Mouse (Mus musculus) heart, embryonic 11.5 days (tissue): ENCODE measurements around the gene Ace. TPM values are rescaled to one million over a fixed set of nuclear protein-coding genes. Genes with fewer than 3 reads are reported as not detected.
A peak's percentile ranks its signal among the peaks of the same experiment; 100 is the strongest.

ENCODE experiments used
- ATAC-seq: fragments of 200-750 bp; cut with Nextera tagmentation; replicated peaks from 2 replicates; pipeline ENCODE4 v1.8.0; 2017; ENCODE audit warnings: moderate library complexity; ENCODE audit not compliant: insufficient number of reproducible peaks, low FRiP score, low TSS enrichment
- H3K27ac ChIP-seq: fragments of 300-500 bp; sonication (generic); 2 replicates; pipeline ENCODE4 v1.5.1; 2014; ENCODE audit warnings: mild to moderate bottlenecking, low read depth, low read length
- H3K27me3 ChIP-seq: fragments of 300-500 bp; sonication (generic); 2 replicates; pipeline ENCODE4 v1.6.1; 2014; ENCODE audit warnings: mild to moderate bottlenecking, low read length, mixed read lengths; ENCODE audit not compliant: control insufficient read depth, insufficient read depth
- H3K36me3 ChIP-seq: fragments of 300-500 bp; sonication (generic); 2 replicates; pipeline ENCODE4 v1.6.1; 2014; ENCODE audit warnings: mild to moderate bottlenecking, low read length, moderate library complexity, mixed read lengths; ENCODE audit not compliant: control insufficient read depth, insufficient read depth
- H3K4me1 ChIP-seq: fragments of 300-500 bp; sonication (generic); 2 replicates; pipeline ENCODE4 v1.6.1; 2014; ENCODE audit warnings: low read length; ENCODE audit not compliant: control insufficient read depth, insufficient read depth
- H3K4me2 ChIP-seq: fragments of 300-500 bp; sonication (generic); 2 replicates; pipeline ENCODE4 v1.6.1; 2014; ENCODE audit warnings: mild to moderate bottlenecking, moderate library complexity
- H3K4me3 ChIP-seq: fragments of 300-500 bp; sonication (generic); 2 replicates; pipeline ENCODE4 v1.5.1; 2014; ENCODE audit warnings: low read depth, low read length
- H3K9ac ChIP-seq: fragments of 300-500 bp; sonication (generic); 2 replicates; pipeline ENCODE4 v1.6.1; 2014; ENCODE audit warnings: mild to moderate bottlenecking, low read depth, low read length, moderate library complexity
- H3K9me3 ChIP-seq: fragments of 300-500 bp; sonication (generic); replicated peaks from 2 replicates; pipeline ENCODE4 v1.6.1; 2016; ENCODE audit warnings: low read length; ENCODE audit not compliant: control insufficient read depth
- WGBS: fragments of 180-500 bp; shearing (Covaris S2); extraction: QIAGEN DNeasy Blood & Tissue Kit; methylation state at CpG from one replicate; pipeline ENCODE4 v1.1.7; 2014; ENCODE audit not compliant: insufficient replicate concordance; 5-methylcytosine and 5-hydroxymethylcytosine counted together
- polyA plus RNA-seq: library from polyadenylated mRNA; unstranded; fragments of >200 nt; fragmentation: Nextera tagmentation; extraction: Ambion mirVana; gene quantifications from 2 replicates; pipeline ENCODE4 v1.2.1, GENCODE M21; 2014

Ace gene
- polyA plus RNA-seq, 1 experiment from 2014 or later, result 0.52 TPM

GRCm38 (mm10) chr11:105943133-105944102 lies 24.3 kb upstream of the Ace start:
- Histone ChIP-seq H3K4me2 (peak overlapping the region; percentile 93), H3K27ac (no peak overlapping the region), H3K4me3 (peak overlapping the region; percentile 74), H3K4me1 (peaks cover 11% of the 10 kb centered on the region), H3K36me3 (no peaks in the 10 kb centered on the region), H3K9me3 (no peaks in the 10 kb centered on the region), H3K27me3 (peaks cover 42% of the 10 kb centered on the region), H3K9ac (peak overlapping the region; percentile 56)
- WGBS, result 9% methylated on average over 31 of the region's 47 CpGs
- ATAC-seq, result no peak

- peak overlapping the region; percentile 93 for H3K4me2 ChIP-seq
- H3K27ac ChIP-seq, result no peak overlapping the region
- peak; percentile 63 for ATAC-seq
- no peaks in the 10 kb centered on the region for H3K9me3 ChIP-seq
- peaks cover 11% of the 10 kb centered on the region for H3K4me1 ChIP-seq
- H3K4me3 ChIP-seq, result peak overlapping the region; percentile 74
- peaks cover 41% of the 10 kb centered on the region for H3K27me3 ChIP-seq
- H3K9ac ChIP-seq, result peak overlapping the region; percentile 56
- 2% methylated on average over 42 of the region's 59 CpGs for WGBS
- H3K36me3 ChIP-seq, result no peaks in the 10 kb centered on the region
Measured at GRCm38 (mm10) chr11:105944126-105944621, 23.6 kb upstream of the Ace start.

GRCm38 (mm10) chr11:105944770-105945672 lies 22.7 kb upstream of the Ace start:
- H3K27ac ChIP-seq, result peak overlapping the region; percentile 41; the same call in 1 of the 2 replicates
- no peaks in the 10 kb centered on the region for H3K36me3 ChIP-seq
- H3K9me3 ChIP-seq, result no peaks in the 10 kb centered on the region
- peak overlapping the region; percentile 93 for H3K4me2 ChIP-seq
- peak overlapping the region; percentile 74 for H3K4me3 ChIP-seq
- WGBS, result 68% methylated on average over 16 of the region's 16 CpGs
- H3K4me1 ChIP-seq, result peaks cover 11% of the 10 kb centered on the region
- H3K27me3 ChIP-seq, result peaks cover 33% of the 10 kb centered on the region
- H3K9ac ChIP-seq, result no peak overlapping the region
- ATAC-seq, result 0 out of 2 replicates have a peak, but pooled peaks have one; percentile 7

GRCm38 (mm10) chr11:105946694-105947154 lies 21.0 kb upstream of the Ace start:
- no peak overlapping the region for H3K4me2 ChIP-seq
- peaks cover 22% of the 10 kb centered on the region for H3K27me3 ChIP-seq
- WGBS, result 34% methylated on average over 11 of the region's 11 CpGs
- H3K36me3 ChIP-seq, result no peaks in the 10 kb centered on the region
- ATAC-seq, result no peak
- peaks cover 11% of the 10 kb centered on the region for H3K4me1 ChIP-seq
- no peak overlapping the region for H3K4me3 ChIP-seq
- H3K27ac ChIP-seq, result no peak overlapping the region
- H3K9me3 ChIP-seq, result no peaks in the 10 kb centered on the region
- no peak overlapping the region for H3K9ac ChIP-seq

- no peak overlapping the region for H3K27ac ChIP-seq
- peaks cover 8% of the 10 kb centered on the region for H3K4me1 ChIP-seq
- WGBS, result 58% methylated on average over 2 of the region's 2 CpGs
- H3K4me3 ChIP-seq, result no peak overlapping the region
- H3K9ac ChIP-seq, result no peak overlapping the region
- ATAC-seq, result no peak
- H3K36me3 ChIP-seq, result no peaks in the 10 kb centered on the region
- peaks cover 16% of the 10 kb centered on the region for H3K27me3 ChIP-seq
- no peak overlapping the region for H3K4me2 ChIP-seq
- H3K9me3 ChIP-seq, result no peaks in the 10 kb centered on the region
Measured at GRCm38 (mm10) chr11:105948255-105948654, 19.5 kb upstream of the Ace start.

- H3K4me1 ChIP-seq, result no peaks in the 10 kb centered on the region
- 42% methylated on average over 4 of the region's 4 CpGs for WGBS
- ATAC-seq, result no peak
- no peak overlapping the region for H3K9ac ChIP-seq
- no peak overlapping the region for H3K27ac ChIP-seq
- H3K4me2 ChIP-seq, result no peak overlapping the region
- no peak overlapping the region for H3K4me3 ChIP-seq
- no peaks in the 10 kb centered on the region for H3K36me3 ChIP-seq
- no peaks in the 10 kb centered on the region for H3K9me3 ChIP-seq
- H3K27me3 ChIP-seq, result peaks cover 14% of the 10 kb centered on the region; the same call in 1 of the 2 replicates
Measured at GRCm38 (mm10) chr11:105950519-105950918, 17.2 kb upstream of the Ace start.

- Histone ChIP-seq H3K4me2 (no peak overlapping the region), H3K27me3 (peaks cover 14% of the 10 kb centered on the region; the same call in 1 of the 2 replicates), H3K9ac (no peak overlapping the region), H3K9me3 (no peaks in the 10 kb centered on the region), H3K27ac (no peak overlapping the region), H3K36me3 (no peaks in the 10 kb centered on the region), H3K4me3 (no peak overlapping the region), H3K4me1 (no peaks in the 10 kb centered on the region)
- ATAC-seq, result no peak
- 44% methylated on average over 3 of the region's 3 CpGs for WGBS
Measured at GRCm38 (mm10) chr11:105951601-105952044, 16.1 kb upstream of the Ace start.

- H3K4me2 ChIP-seq, result no peak overlapping the region
- no peaks in the 10 kb centered on the region for H3K4me1 ChIP-seq
- no peak overlapping the region for H3K9ac ChIP-seq
- 84% methylated on average over 9 of the region's 9 CpGs for whole genome bisulfite sequencing
- H3K36me3 ChIP-seq, result no peaks in the 10 kb centered on the region
- H3K4me3 ChIP-seq, result no peak overlapping the region
- H3K9me3 ChIP-seq, result no peaks in the 10 kb centered on the region
- no peak overlapping the region for H3K27ac ChIP-seq
- ATAC-seq, result no peak
- peaks cover 12% of the 10 kb centered on the region; the same call in 1 of the 2 replicates for H3K27me3 ChIP-seq
Measured at GRCm38 (mm10) chr11:105952111-105952510, 15.6 kb upstream of the Ace start.
